Mouse (Mus musculus): ENCODE measurements at regions not wholly inside any gene's neighbourhood (a gene's known extent, or its start where the extent isn't known, plus 50 kb on each side); places are given as distances from the start of the nearest gene placed in this dataset.

GRCm38 (mm10) chr9:87346278-87346882, 91.0 kb upstream of the Cep162 start:
- TF ChIP-seq CTCF (IDR thresholded peaks at IDR 0.05; ENCODE audit: low read depth, low read length) (no peak), POLR2A (IDR thresholded peaks at IDR 0.05; ENCODE audit: extremely low read depth, insufficient read depth, low read length) (no peak)
